Mouse (Mus musculus): ENCODE measurements at regions not wholly inside any gene's neighbourhood (a gene's known extent, or its start where the extent isn't known, plus 50 kb on each side); places are given as distances from the start of the nearest gene placed in this dataset.

- Histone ChIP-seq H3K27me3 (ENCODE audit: insufficient read depth, low read length) (no peaks in the 10 kb centered on the region), H3K36me3 (ENCODE audit: insufficient read depth) (no peaks in the 10 kb centered on the region), H3K9me3 (ENCODE audit: low read length) (no peaks in the 10 kb centered on the region), H3K4me1 (ENCODE audit: insufficient read depth) (no peaks in the 10 kb centered on the region), H3K27ac (ENCODE audit: low read depth, low read length) (no peak overlapping the region), H3K4me2 (ENCODE audit: low read depth) (no peak overlapping the region), H3K4me3 (ENCODE audit: low read depth, low read length) (no peak overlapping the region), H3K9ac (no peak overlapping the region)
- WGBS = 77% methylated on average over 3 of the region's 3 CpGs
- ATAC-seq (no peak), DNase-seq (no peak)
- no peak for TF ChIP-seq CTCF (IDR thresholded peaks at IDR 0.05; ENCODE audit: low read depth)
Measured at GRCm38 (mm10) chr10:16589399-16589798, 1133.6 kb upstream of the Cited2 start.

- H3K9ac ChIP-seq = no peak overlapping the region
- no peaks in the 10 kb centered on the region for H3K9me3 ChIP-seq (ENCODE audit: low read length)
Measured at GRCm38 (mm10) chr10:16592870-16593269, 1130.1 kb upstream of the Cited2 start.

GRCm38 (mm10) chr10:16600041-16600440 lies 1123.0 kb upstream of the Cited2 start:
- DNase-seq = no peak
- H3K9ac ChIP-seq = no peak overlapping the region
- no peak for ATAC-seq
- H3K4me3 ChIP-seq (ENCODE audit: low read depth, low read length) = no peak overlapping the region
- H3K9me3 ChIP-seq (ENCODE audit: low read length) = no peaks in the 10 kb centered on the region
- H3K27ac ChIP-seq (ENCODE audit: low read depth, low read length) = no peak overlapping the region
- WGBS = 93% methylated on average over 1 of the region's 1 CpGs
- H3K4me1 ChIP-seq (ENCODE audit: insufficient read depth) = no peaks in the 10 kb centered on the region
- no peaks in the 10 kb centered on the region for H3K36me3 ChIP-seq (ENCODE audit: insufficient read depth)
- no peak overlapping the region for H3K4me2 ChIP-seq (ENCODE audit: low read depth)
- H3K27me3 ChIP-seq (ENCODE audit: insufficient read depth, low read length) = no peaks in the 10 kb centered on the region
- no peak for TF ChIP-seq CTCF (IDR thresholded peaks at IDR 0.05; ENCODE audit: low read depth)

More at GRCm38 (mm10) chr10:16592870-16593269, 1130.1 kb upstream of the Cited2 start:
- H3K27me3 ChIP-seq (ENCODE audit: insufficient read depth, low read length) = no peaks in the 10 kb centered on the region
- no peaks in the 10 kb centered on the region for H3K4me1 ChIP-seq (ENCODE audit: insufficient read depth)
- H3K27ac ChIP-seq (ENCODE audit: low read depth, low read length) = no peak overlapping the region
- no peak for TF ChIP-seq CTCF (IDR thresholded peaks at IDR 0.05; ENCODE audit: low read depth)
- no peaks in the 10 kb centered on the region for H3K36me3 ChIP-seq (ENCODE audit: insufficient read depth)
- DNase-seq (no peak), ATAC-seq (no peak)
- H3K4me3 ChIP-seq (ENCODE audit: low read depth, low read length) = no peak overlapping the region
- H3K4me2 ChIP-seq (ENCODE audit: low read depth) = no peak overlapping the region
- 95% methylated on average over 4 of the region's 4 CpGs for WGBS

- no peak for ATAC-seq
- no peak overlapping the region for H3K4me2 ChIP-seq (ENCODE audit: low read depth)
Measured at GRCm38 (mm10) chr10:16600551-16601224, 1122.3 kb upstream of the Cited2 start.

GRCm38 (mm10) chr10:16601225-16601595 lies 1121.8 kb upstream of the Cited2 start:
- Histone ChIP-seq H3K9ac (no peak overlapping the region), H3K36me3 (ENCODE audit: insufficient read depth) (no peaks in the 10 kb centered on the region), H3K4me1 (ENCODE audit: insufficient read depth) (no peaks in the 10 kb centered on the region), H3K4me2 (ENCODE audit: low read depth) (no peak overlapping the region), H3K9me3 (ENCODE audit: low read length) (no peaks in the 10 kb centered on the region), H3K27ac (ENCODE audit: low read depth, low read length) (no peak overlapping the region), H3K27me3 (ENCODE audit: insufficient read depth, low read length) (no peaks in the 10 kb centered on the region), H3K4me3 (ENCODE audit: low read depth, low read length) (no peak overlapping the region)
- TF ChIP-seq CTCF (IDR thresholded peaks at IDR 0.05; ENCODE audit: low read depth) = no peak
- no peak for DNase-seq
- no peak for ATAC-seq
- WGBS = 48% methylated on average over 1 of the region's 1 CpGs

More at GRCm38 (mm10) chr10:16600551-16601224, 1122.3 kb upstream of the Cited2 start:
- Histone ChIP-seq H3K4me3 (ENCODE audit: low read depth, low read length) (no peak overlapping the region), H3K27ac (ENCODE audit: low read depth, low read length) (no peak overlapping the region), H3K4me1 (ENCODE audit: insufficient read depth) (no peaks in the 10 kb centered on the region), H3K27me3 (ENCODE audit: insufficient read depth, low read length) (no peaks in the 10 kb centered on the region), H3K9ac (no peak overlapping the region), H3K36me3 (ENCODE audit: insufficient read depth) (no peaks in the 10 kb centered on the region), H3K9me3 (ENCODE audit: low read length) (no peaks in the 10 kb centered on the region)
- no peak for DNase-seq
- 91% methylated on average over 10 of the region's 10 CpGs for WGBS
- TF ChIP-seq CTCF (IDR thresholded peaks at IDR 0.05; ENCODE audit: low read depth) = no peak

- Histone ChIP-seq H3K4me3 (ENCODE audit: low read depth, low read length) (no peak overlapping the region), H3K27me3 (ENCODE audit: insufficient read depth, low read length) (no peaks in the 10 kb centered on the region), H3K27ac (ENCODE audit: low read depth, low read length) (no peak overlapping the region), H3K9me3 (ENCODE audit: low read length) (no peaks in the 10 kb centered on the region), H3K36me3 (ENCODE audit: insufficient read depth) (no peaks in the 10 kb centered on the region), H3K4me2 (ENCODE audit: low read depth) (no peak overlapping the region), H3K4me1 (ENCODE audit: insufficient read depth) (no peaks in the 10 kb centered on the region), H3K9ac (no peak overlapping the region)
- no peak for DNase-seq
- TF ChIP-seq CTCF (IDR thresholded peaks at IDR 0.05; ENCODE audit: low read depth) = no peak
- 93% methylated on average over 3 of the region's 3 CpGs for WGBS
- ATAC-seq = no peak
Measured at GRCm38 (mm10) chr10:16608339-16608738, 1114.7 kb upstream of the Cited2 start.

GRCm38 (mm10) chr10:16618752-16619151 lies 1104.3 kb upstream of the Cited2 start:
- Histone ChIP-seq H3K27me3 (ENCODE audit: insufficient read depth, low read length) (no peaks in the 10 kb centered on the region), H3K9ac (no peak overlapping the region), H3K4me1 (ENCODE audit: insufficient read depth) (no peaks in the 10 kb centered on the region), H3K4me2 (ENCODE audit: low read depth) (no peak overlapping the region), H3K9me3 (ENCODE audit: low read length) (0 out of 2 replicates have a peak, but pooled peaks cover 4% of the 10 kb centered on the region), H3K4me3 (ENCODE audit: low read depth, low read length) (no peak overlapping the region), H3K27ac (ENCODE audit: low read depth, low read length) (no peak overlapping the region), H3K36me3 (ENCODE audit: insufficient read depth) (no peaks in the 10 kb centered on the region)
- DNase-seq (no peak), ATAC-seq (no peak)
- 95% methylated on average over 2 of the region's 2 CpGs for WGBS
- TF ChIP-seq CTCF (IDR thresholded peaks at IDR 0.05; ENCODE audit: low read depth) = no peak

Measured in forebrain, postnatal 0 days (tissue).